Mouse (Mus musculus) olfactory bulb, adult 2 months (tissue): ENCODE data around the gene Sfmbt2.

Experiments used
- CTCF ChIP-seq: fragments of 200-500 bp; IDR thresholded peaks from 2 replicates; pipeline ENCODE4 v1.5.1; 2012; ENCODE audit warnings: low read depth, mild to moderate bottlenecking, low read length, moderate library complexity; ENCODE audit not compliant: insufficient read depth
- POLR2A ChIP-seq: fragments of 200-500 bp; IDR thresholded peaks from 2 replicates; pipeline ENCODE4 v1.6.1; 2012; ENCODE audit warnings: mild to moderate bottlenecking, low read depth, low read length, moderate library complexity; ENCODE audit not compliant: insufficient read depth

DNA sequence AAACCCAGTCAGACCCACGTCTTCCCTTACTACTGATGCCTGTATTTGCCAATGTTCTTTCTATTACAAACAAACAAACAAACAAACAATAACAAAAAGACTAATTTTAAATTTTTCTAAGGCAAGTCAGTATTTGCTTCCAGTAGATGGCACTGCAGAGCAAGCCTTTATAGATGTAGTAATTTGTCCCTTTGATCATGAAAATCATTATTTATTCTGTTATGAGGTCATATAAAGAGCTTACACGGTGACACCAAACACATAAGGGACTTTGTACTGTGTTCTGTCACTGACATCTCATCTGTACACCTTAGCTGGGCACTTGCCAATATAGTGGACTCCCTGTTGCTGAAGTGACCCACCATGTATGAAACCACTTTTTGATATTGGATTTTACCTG, 4.0 kb upstream of the Sfmbt2 start:
- no peak for TF ChIP-seq CTCF
- no peak for TF ChIP-seq POLR2A
